Mouse (Mus musculus): ENCODE results near the gene Map7d1. TPM values are rescaled to one million over a fixed set of nuclear protein-coding genes. Genes with fewer than 3 reads are reported as not detected.

Map7d1 gene
- polyA plus RNA-seq, 1 experiment, result 47.3 TPM

DNA sequence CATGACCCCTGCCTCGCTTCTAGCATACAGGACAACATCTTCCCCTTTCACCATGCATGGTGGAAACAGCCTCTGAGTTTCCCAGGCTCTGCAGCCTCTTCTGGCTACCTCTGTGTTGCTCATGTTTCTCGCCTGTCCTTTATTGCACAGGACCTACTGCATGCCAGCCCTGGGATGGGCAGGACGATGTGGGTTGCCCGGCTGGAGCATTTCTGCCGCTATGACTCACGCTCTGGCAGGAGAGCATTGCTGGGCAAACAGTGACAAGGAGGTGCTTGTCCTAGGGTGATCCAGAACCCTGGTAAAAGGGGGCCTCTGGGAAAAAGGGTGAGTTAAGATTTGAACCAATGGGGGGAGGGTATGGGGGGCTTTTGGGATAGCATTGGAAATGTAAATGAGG, 38.4 kb downstream of the Map7d1 start:
- WGBS, result 38% methylated on average over 6 of the region's 6 CpGs
- H3K4me1 ChIP-seq (ENCODE audit: control insufficient read depth, insufficient read depth, insufficient read length, low read length), result no peaks in the 10 kb centered on the region
- H3K36me3 ChIP-seq (ENCODE audit: control insufficient read depth, insufficient read depth, low read length), result no peaks in the 10 kb centered on the region
- H3K27ac ChIP-seq (ENCODE audit: insufficient read depth, low read depth, low read length), result no peak overlapping the region
- no peaks in the 10 kb centered on the region for H3K27me3 ChIP-seq (ENCODE audit: control insufficient read depth, insufficient read depth, low read length)
- TF ChIP-seq POLR2A (IDR thresholded peaks at IDR 0.05; ENCODE audit: low read depth, low read length) (no peak), CTCF (IDR thresholded peaks at IDR 0.05; ENCODE audit: extremely low read depth, insufficient read length, insufficient replicate concordance, low read depth, low read length) (no peak)
- no peak overlapping the region for H3K4me3 ChIP-seq (ENCODE audit: low read depth, low read length)

DNA sequence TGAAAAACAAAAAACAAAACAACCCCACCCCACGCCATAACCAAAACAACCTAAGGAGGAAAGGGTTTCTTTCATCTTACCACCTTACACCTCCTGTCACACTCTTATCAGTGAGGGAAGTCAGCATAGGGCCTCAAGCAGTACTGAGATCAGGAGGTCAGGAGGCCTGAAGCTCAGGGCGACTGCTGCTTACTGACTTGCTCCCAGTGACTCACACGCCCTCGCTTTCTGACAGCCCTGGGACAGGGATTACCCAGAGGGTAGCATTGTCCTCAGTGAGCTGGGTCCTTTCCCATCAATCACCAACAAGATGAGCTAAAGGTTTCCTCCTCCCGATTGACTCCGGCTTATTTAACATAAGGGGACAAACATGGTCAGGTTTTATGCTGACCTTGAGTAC, 49.1 kb downstream of the Map7d1 start:
- TF ChIP-seq POLR2A (IDR thresholded peaks at IDR 0.05; ENCODE audit: low read depth, low read length), result no peak
- TF ChIP-seq CTCF (IDR thresholded peaks at IDR 0.05; ENCODE audit: extremely low read depth, insufficient read length, insufficient replicate concordance, low read depth, low read length), result no peak
- H3K4me1 ChIP-seq (ENCODE audit: control insufficient read depth, insufficient read depth, insufficient read length, low read length), result peaks cover 3% of the 10 kb centered on the region; the same call in 1 of the 2 replicates
- H3K4me3 ChIP-seq (ENCODE audit: low read depth, low read length), result no peak overlapping the region
- H3K36me3 ChIP-seq (ENCODE audit: control insufficient read depth, insufficient read depth, low read length), result no peaks in the 10 kb centered on the region
- H3K27ac ChIP-seq (ENCODE audit: insufficient read depth, low read depth, low read length), result no peak overlapping the region
- no peaks in the 10 kb centered on the region for H3K27me3 ChIP-seq (ENCODE audit: control insufficient read depth, insufficient read depth, low read length)
- 64% methylated on average over 6 of the region's 6 CpGs for WGBS

DNA sequence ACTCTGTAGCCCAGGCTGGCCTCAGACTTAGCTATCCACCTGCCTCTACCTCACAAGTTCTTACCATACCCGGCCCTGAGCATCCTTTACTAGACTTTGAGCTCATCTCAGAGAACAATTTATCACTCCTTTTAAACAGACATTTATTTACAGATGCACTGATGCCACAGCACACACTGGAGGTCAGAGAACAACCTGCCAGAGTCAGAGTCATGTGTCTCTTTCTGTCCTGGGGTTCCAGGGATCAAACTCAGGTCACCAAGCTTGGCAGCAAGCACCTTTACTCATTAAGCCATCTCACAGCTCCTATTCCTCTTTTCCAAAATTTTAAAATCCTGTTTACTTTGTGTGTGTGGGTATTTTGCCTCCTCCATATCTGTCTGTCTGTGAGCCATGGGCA, 50.8 kb downstream of the Map7d1 start:
- H3K27ac ChIP-seq (ENCODE audit: insufficient read depth, low read depth, low read length), result no peak overlapping the region
- WGBS, result 61% methylated on average over 1 of the region's 1 CpGs
- H3K4me3 ChIP-seq (ENCODE audit: low read depth, low read length), result no peak overlapping the region
- H3K27me3 ChIP-seq (ENCODE audit: control insufficient read depth, insufficient read depth, low read length), result no peaks in the 10 kb centered on the region
- TF ChIP-seq POLR2A (IDR thresholded peaks at IDR 0.05; ENCODE audit: low read depth, low read length) (no peak), CTCF (IDR thresholded peaks at IDR 0.05; ENCODE audit: extremely low read depth, insufficient read length, insufficient replicate concordance, low read depth, low read length) (no peak)
- peaks cover 7% of the 10 kb centered on the region; the same call in 1 of the 2 replicates for H3K4me1 ChIP-seq (ENCODE audit: control insufficient read depth, insufficient read depth, insufficient read length, low read length)
- H3K36me3 ChIP-seq (ENCODE audit: control insufficient read depth, insufficient read depth, low read length), result no peaks in the 10 kb centered on the region

DNA sequence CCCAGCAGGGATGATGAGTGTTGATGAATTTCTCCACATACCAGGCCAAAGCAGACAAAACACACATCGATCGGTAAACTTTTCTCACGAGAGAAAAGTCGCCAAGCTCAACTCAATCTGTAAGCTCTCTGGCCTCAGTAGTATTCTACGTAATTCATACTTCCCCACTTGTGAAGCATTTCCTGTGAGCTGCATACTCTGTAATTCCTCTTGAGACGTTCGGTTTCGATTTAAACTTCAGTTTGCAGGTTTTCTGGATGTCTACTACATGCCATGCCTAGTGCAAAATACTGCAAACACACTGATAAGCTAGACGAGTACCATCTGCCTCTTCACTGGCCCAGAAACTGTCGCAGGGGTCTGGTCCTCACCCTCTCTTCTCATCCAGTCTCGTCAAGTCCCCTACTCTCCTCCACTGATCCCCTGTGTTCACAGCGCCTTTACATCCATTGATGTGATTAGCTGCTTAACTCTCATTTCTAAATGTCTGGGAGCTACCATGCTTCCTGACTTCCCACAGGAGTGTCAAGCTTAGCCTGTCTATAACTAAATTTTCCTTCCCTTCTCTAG, 51.4 kb downstream of the Map7d1 start:
- no peaks in the 10 kb centered on the region for H3K27me3 ChIP-seq (ENCODE audit: control insufficient read depth, insufficient read depth, low read length)
- H3K36me3 ChIP-seq (ENCODE audit: control insufficient read depth, insufficient read depth, low read length), result no peaks in the 10 kb centered on the region
- H3K4me3 ChIP-seq (ENCODE audit: low read depth, low read length), result no peak overlapping the region
- TF ChIP-seq POLR2A (IDR thresholded peaks at IDR 0.05; ENCODE audit: low read depth, low read length), result no peak
- no peak for TF ChIP-seq CTCF (IDR thresholded peaks at IDR 0.05; ENCODE audit: extremely low read depth, insufficient read length, insufficient replicate concordance, low read depth, low read length)
- H3K27ac ChIP-seq (ENCODE audit: insufficient read depth, low read depth, low read length), result peak overlapping the region; percentile 41
- peaks cover 7% of the 10 kb centered on the region; the same call in 1 of the 2 replicates for H3K4me1 ChIP-seq (ENCODE audit: control insufficient read depth, insufficient read depth, insufficient read length, low read length)
- WGBS, result 73% methylated on average over 12 of the region's 12 CpGs

DNA sequence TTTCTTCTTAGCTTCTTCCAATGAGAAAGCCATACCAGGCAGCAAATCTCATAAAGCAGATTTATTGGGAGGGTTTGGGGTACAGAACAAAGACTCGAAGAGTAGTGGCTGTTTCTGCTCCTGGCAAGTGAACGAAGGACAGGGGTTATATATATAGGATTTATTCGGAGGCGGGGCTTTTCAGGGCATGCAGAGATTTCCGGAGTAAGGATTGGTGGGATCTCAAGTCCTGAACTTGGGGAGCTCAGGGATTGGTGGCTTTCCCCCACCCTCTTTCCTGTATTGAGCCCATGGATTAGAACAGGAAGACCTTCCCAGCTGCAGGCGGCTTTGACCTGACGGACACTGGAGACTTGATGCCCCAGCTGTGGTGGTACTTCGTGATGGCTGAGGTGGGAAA, 52.1 kb downstream of the Map7d1 start:
- no peak overlapping the region for H3K4me3 ChIP-seq (ENCODE audit: low read depth, low read length)
- WGBS, result 93% methylated on average over 8 of the region's 8 CpGs
- no peaks in the 10 kb centered on the region for H3K27me3 ChIP-seq (ENCODE audit: control insufficient read depth, insufficient read depth, low read length)
- no peaks in the 10 kb centered on the region for H3K36me3 ChIP-seq (ENCODE audit: control insufficient read depth, insufficient read depth, low read length)
- TF ChIP-seq POLR2A (IDR thresholded peaks at IDR 0.05; ENCODE audit: low read depth, low read length) (no peak), CTCF (IDR thresholded peaks at IDR 0.05; ENCODE audit: extremely low read depth, insufficient read length, insufficient replicate concordance, low read depth, low read length) (no peak)
- no peak overlapping the region for H3K27ac ChIP-seq (ENCODE audit: insufficient read depth, low read depth, low read length)
- H3K4me1 ChIP-seq (ENCODE audit: control insufficient read depth, insufficient read depth, insufficient read length, low read length), result peaks cover 9% of the 10 kb centered on the region; the same call in 1 of the 2 replicates

DNA sequence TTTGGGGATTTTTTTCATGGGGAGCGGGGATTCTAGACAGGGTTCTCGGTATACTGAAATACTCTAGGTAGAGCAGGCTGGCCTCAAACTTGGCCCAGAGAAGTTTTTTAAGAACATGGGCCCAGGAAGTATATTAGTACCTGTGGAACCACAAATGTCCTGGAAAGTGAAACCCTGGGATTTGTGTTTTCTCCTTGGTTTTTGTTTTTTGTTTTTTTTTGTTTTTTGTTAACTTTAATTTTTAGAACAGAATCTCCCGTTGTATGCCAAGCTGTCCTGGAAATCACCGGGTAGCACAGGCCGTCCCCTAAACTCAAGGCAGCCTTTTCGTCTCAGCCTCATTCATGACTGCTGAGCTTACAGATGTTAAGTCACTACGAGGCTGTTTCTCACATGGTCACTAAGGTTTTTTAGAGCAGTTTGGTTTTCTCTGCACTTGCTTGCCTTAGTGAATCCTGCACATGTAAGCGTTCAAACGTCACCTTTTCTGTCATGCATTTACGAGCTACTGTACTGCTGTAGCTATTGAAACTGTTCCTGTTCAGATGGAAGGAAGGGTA, 52.7 kb downstream of the Map7d1 start:
- Histone ChIP-seq H3K4me1 (ENCODE audit: control insufficient read depth, insufficient read depth, insufficient read length, low read length) (peaks cover 11% of the 10 kb centered on the region; the same call in 1 of the 2 replicates), H3K27ac (ENCODE audit: insufficient read depth, low read depth, low read length) (peak overlapping the region; percentile 96), H3K4me3 (ENCODE audit: low read depth, low read length) (no peak overlapping the region; the same call in 1 of the 2 replicates), H3K27me3 (ENCODE audit: control insufficient read depth, insufficient read depth, low read length) (no peaks in the 10 kb centered on the region), H3K36me3 (ENCODE audit: control insufficient read depth, insufficient read depth, low read length) (no peaks in the 10 kb centered on the region)
- TF ChIP-seq POLR2A (IDR thresholded peaks at IDR 0.05; ENCODE audit: low read depth, low read length) (no peak), CTCF (IDR thresholded peaks at IDR 0.05; ENCODE audit: extremely low read depth, insufficient read length, insufficient replicate concordance, low read depth, low read length) (no peak)
- WGBS, result 76% methylated on average over 10 of the region's 10 CpGs

DNA sequence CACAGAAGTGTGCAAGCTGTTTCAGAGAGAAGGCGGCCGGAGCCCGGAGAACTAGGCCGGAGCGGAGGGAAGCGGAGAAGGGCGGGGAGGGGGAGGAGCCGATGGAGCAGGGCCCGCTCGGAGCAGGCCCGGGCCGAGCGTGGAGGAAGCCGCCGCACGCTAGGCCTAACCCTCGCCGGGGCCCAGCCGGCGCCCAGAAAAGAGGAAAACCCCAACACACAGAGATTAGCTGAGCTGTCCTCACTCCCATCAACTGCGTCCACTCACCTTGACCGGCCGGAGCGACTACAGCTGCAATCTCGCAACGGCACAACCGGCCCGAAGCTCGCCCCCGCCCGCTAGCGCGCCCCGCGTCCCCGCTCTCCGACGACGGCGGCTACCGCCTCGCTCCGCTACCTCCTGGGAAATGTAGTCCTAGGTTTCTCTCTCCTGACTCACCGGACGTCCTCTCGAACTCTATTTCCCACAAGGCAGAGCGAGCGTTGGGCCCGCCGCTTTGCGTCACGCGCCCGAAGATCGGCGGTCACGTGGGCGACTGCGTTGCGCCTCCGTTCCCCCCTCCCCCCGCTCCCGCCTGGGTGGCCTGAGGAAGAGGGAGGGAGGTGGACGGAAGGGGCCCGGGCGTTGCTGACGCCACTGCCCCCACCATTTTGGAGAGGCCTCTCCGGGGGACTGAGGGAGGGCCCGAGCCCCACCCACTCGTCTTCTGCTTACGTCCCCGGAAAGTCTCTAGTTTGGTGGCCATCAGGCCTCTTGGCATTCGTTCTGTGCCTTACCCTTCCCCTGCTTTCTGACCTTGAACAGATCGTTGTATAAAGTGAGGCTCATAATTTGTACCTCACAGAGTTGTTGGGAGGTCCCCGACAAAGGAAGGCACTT, 53.6 kb downstream of the Map7d1 start, which contains the start of gene Thrap3:
TSS of gene Thrap3 (minus strand) at position 458 of the 879 bp plus-strand sequence.
- H3K4me3 ChIP-seq (ENCODE audit: low read depth, low read length), result peak within 1 kb of the TSS; percentile 86
- TF ChIP-seq POLR2A (IDR thresholded peaks at IDR 0.05; ENCODE audit: low read depth, low read length), result peak; percentile 71
- TF ChIP-seq CTCF (IDR thresholded peaks at IDR 0.05; ENCODE audit: extremely low read depth, insufficient read length, insufficient replicate concordance, low read depth, low read length), result no peak
- WGBS, result under 1% methylated on average over 73 of the region's 75 CpGs
- no peaks in the 10 kb centered on the region for H3K36me3 ChIP-seq (ENCODE audit: control insufficient read depth, insufficient read depth, low read length)
- peak within 1 kb of the TSS; percentile 97 for H3K27ac ChIP-seq (ENCODE audit: insufficient read depth, low read depth, low read length)
- H3K4me1 ChIP-seq (ENCODE audit: control insufficient read depth, insufficient read depth, insufficient read length, low read length), result peaks cover 11% of the 10 kb centered on the region; the same call in 1 of the 2 replicates
- no peaks in the 10 kb centered on the region for H3K27me3 ChIP-seq (ENCODE audit: control insufficient read depth, insufficient read depth, low read length)

Data from small intestine, adult 2 months (tissue).